Mouse (Mus musculus): ENCODE measurements around the gene Brd1.

DNA sequence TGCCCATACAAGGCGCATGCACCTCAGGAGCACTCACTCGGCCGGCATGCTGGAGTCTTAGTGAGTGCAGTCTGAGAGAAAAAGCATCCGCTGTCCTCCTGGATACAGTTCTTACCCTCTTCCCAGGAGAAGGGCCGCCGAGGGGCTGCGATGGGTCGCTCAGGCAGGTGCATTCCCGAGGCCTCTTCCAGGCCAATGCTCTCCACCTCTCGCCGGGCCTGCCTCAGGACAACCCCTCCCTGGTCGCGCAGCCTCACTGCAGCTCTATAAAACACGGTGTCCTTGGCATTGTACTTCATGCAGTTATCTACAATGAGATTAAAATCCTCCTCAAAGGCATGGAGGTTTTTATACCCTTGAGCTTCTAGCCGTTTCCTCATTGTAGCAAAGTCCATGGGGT lies 21.5 kb downstream of the Brd1 start:
- TF ChIP-seq CTCF (IDR thresholded peaks at IDR 0.05; ENCODE audit: borderline replicate concordance, control insufficient read depth, extremely low read depth, insufficient read depth, low read length, poor library complexity) (no peak), POLR2A (IDR thresholded peaks at IDR 0.05; ENCODE audit: control insufficient read depth, extremely low read depth, insufficient read depth, low read length, poor library complexity) (no peak)

Data from thymus, adult 2 months (tissue).